Mouse (Mus musculus) kidney, postnatal 0 days (tissue): Measurements from ENCODE around the gene Tex14. TPM values are rescaled to one million over a fixed set of nuclear protein-coding genes. Genes with fewer than 3 reads are reported as not detected.
"Not testable (repeated sequence)": the region's sequence is repeated elsewhere in the genome, so short reads cannot be mapped to it uniquely, and the experiment has no call there.

Experiments used
- ATAC-seq: fragments of 200-750 bp; cut with Nextera tagmentation; replicated peaks from 2 replicates; pipeline ENCODE4 v1.8.0; 2017; ENCODE audit warnings: low read depth, moderate number of reproducible peaks, moderate TSS enrichment, moderate library complexity; ENCODE audit not compliant: low FRiP score
- DNase-seq: peaks from one replicate; pipeline ENCODE4 v3.0.0-alpha.2; 2016; ENCODE audit warnings: low spot score
- H3K27ac ChIP-seq: fragments of 300-500 bp; sonication (generic); 2 replicates; pipeline ENCODE4 v1.5.1; 2014; ENCODE audit warnings: mild to moderate bottlenecking
- H3K27me3 ChIP-seq: fragments of 300-500 bp; sonication (generic); 2 replicates; pipeline ENCODE4 v1.6.1; 2014; ENCODE audit warnings: low read length, mixed read lengths; ENCODE audit not compliant: insufficient read depth
- H3K36me3 ChIP-seq: fragments of 300-500 bp; sonication (generic); 2 replicates; pipeline ENCODE4 v1.6.1; 2014; ENCODE audit warnings: low read length, mixed read lengths; ENCODE audit not compliant: insufficient read depth
- H3K4me1 ChIP-seq: fragments of 300-500 bp; sonication (generic); replicated peaks from 2 replicates; pipeline ENCODE4 v1.6.1; 2014; ENCODE audit warnings: antibody characterized with exemption, low read length, mixed read lengths; ENCODE audit not compliant: insufficient read depth
- H3K4me2 ChIP-seq: fragments of 300-500 bp; sonication (generic); 2 replicates; pipeline ENCODE4 v1.6.1; 2014; ENCODE audit warnings: mild to moderate bottlenecking, low read length, moderate library complexity, mixed read lengths
- H3K4me3 ChIP-seq: fragments of 300-500 bp; sonication (generic); replicated peaks from 2 replicates; pipeline ENCODE4 v1.5.1; 2014; ENCODE audit warnings: low read depth, low read length
- H3K9ac ChIP-seq: fragments of 300-500 bp; sonication (generic); 2 replicates; pipeline ENCODE4 v1.6.1; 2014; ENCODE audit warnings: low read depth, low read length
- H3K9me3 ChIP-seq: fragments of 300-500 bp; sonication (generic); replicated peaks from 2 replicates; pipeline ENCODE4 v1.6.1; 2016; ENCODE audit warnings: low read length, inconsistent platforms, mixed read lengths
- CTCF ChIP-seq: IDR thresholded peaks from 2 replicates; pipeline ENCODE4 v1.5.1; 2016; ENCODE audit warnings: antibody characterized with exemption, low read depth, mild to moderate bottlenecking, moderate library complexity
- WGBS: fragments of 180-500 bp; shearing (Covaris S2); extraction: QIAGEN DNeasy Blood & Tissue Kit; methylation state at CpG from one replicate; pipeline ENCODE4 v1.1.7; 2014; 5-methylcytosine and 5-hydroxymethylcytosine counted together
- polyA plus RNA-seq: library from polyadenylated mRNA; unstranded; fragments of >200 nt; fragmentation: Nextera tagmentation; extraction: Ambion mirVana; gene quantifications from 2 replicates; pipeline ENCODE4 v1.2.1, GENCODE M21; 2015

Tex14 gene
- polyA plus RNA-seq, 1 experiment from 2014 or later: 0.57 TPM

DNA sequence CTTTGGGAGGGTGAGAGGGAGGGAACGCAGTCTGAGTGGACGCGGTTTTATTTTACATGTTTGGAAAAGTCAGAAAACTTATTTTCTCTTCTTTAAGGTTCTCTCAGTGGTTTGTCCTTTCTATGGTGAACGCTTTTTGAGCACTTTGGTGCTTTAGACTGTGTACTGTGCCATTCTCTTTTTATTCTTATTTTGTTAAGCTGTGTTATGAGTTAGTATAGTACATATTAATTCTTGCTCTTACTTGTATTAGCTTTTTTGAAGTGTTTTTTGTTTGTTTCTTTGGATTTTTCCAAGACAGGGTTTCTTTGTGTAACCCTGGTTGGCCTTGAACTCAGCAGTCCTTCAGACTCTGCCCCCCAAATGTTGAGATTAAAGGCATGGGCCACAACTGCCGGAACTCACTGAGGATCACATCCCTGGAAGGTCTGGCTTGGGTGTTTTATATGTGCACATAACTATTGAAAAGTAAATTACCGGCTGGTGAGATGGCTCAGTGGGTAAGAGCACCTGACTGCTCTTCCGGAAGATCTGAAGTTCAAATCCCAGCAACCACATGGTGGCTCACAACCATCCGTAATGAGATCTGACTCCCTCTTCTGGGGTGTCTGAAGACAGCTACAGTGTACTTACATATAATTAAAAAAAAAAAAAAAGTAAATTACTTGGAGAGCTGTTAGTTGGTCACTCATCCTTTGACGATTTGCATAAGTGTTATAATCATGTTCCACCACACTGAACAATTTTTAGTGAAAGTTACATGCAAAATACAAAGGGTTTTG is 57.8 kb downstream of the Tex14 start:
- H3K4me3 ChIP-seq: no peak overlapping the region
- H3K27ac ChIP-seq: peak overlapping the region; percentile 55; the same call in 1 of the 2 replicates
- no peak for TF ChIP-seq CTCF
- H3K36me3 ChIP-seq: no peaks in the 10 kb centered on the region
- H3K27me3 ChIP-seq: no peaks in the 10 kb centered on the region
- H3K4me2 ChIP-seq: no peak overlapping the region
- DNase-seq (peak; percentile 86), ATAC-seq (no peak; the same call in none of the 2 replicates)
- WGBS: 5% methylated on average over 9 of the region's 9 CpGs
- no peak overlapping the region for H3K9ac ChIP-seq
- H3K4me1 ChIP-seq: no peaks in the 10 kb centered on the region
- H3K9me3 ChIP-seq: no peaks in the 10 kb centered on the region

DNA sequence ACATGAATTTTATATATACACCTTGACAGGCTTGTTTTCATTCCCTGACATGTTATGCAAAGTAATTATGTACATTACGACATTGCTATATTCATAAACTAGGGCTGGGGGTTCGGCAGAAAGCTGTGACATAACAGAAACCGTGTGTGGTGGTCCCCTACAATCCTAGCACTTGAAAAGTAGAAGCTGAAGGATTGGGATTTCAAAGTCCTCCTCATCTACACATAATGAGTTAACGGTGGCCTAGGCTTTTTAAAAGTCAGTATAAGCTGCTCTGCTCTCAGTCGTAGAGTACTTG is 58.3 kb downstream of the Tex14 start:
- Histone ChIP-seq H3K27ac (no peak overlapping the region), H3K4me3 (no peak overlapping the region), H3K4me1 (no peaks in the 10 kb centered on the region), H3K4me2 (no peak overlapping the region), H3K9ac (no peak overlapping the region), H3K9me3 (no peaks in the 10 kb centered on the region), H3K27me3 (no peaks in the 10 kb centered on the region), H3K36me3 (no peaks in the 10 kb centered on the region)
- TF ChIP-seq CTCF: no peak
- DNase-seq (no peak), ATAC-seq (no peak)
- 37% methylated on average over 5 of the region's 5 CpGs for WGBS

DNA sequence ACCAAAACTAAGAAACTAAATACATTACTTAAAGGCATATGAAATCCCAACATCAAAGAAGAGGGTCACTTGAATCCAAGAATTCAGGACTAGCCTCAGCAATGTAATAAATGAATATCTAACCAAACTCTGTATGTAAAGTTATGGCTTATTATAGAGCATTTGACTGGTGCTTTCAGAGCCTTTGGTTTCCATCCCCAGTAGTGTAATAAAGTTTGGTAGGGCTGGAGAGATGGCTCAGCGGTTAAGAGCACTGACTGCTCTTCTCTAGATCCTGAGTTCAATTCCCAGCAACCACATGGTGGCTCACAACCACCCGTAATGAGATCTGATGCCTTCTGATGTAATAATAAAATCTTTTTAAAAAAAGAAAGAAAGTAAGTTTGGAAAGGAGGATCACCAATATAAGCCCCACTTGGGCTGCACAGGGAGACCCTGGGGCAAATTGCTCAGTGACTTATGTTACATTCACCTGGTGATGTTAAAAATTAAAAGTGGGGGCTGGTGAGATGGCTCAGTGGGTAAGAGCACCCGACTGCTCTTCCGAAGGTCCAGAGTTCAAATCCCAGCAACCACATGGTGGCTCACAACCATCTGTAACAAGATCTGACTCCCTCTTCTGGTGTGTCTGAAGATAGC is 59.0 kb downstream of the Tex14 start:
- not testable (repeated sequence) for H3K36me3 ChIP-seq, H3K4me3 ChIP-seq, H3K4me2 ChIP-seq, H3K27ac ChIP-seq, H3K27me3 ChIP-seq, H3K4me1 ChIP-seq, H3K9me3 ChIP-seq, ATAC-seq, DNase-seq, H3K9ac ChIP-seq
- 83% methylated on average over 4 of the region's 4 CpGs for WGBS

GRCm38 (mm10) chr11:87465990-87466593 is 61.2 kb downstream of the Tex14 start:
- H3K4me2 ChIP-seq: no peak overlapping the region
- TF ChIP-seq CTCF: no peak
- no peaks in the 10 kb centered on the region for H3K36me3 ChIP-seq
- H3K27ac ChIP-seq: no peak overlapping the region
- no peak overlapping the region for H3K9ac ChIP-seq
- no peaks in the 10 kb centered on the region for H3K9me3 ChIP-seq
- H3K27me3 ChIP-seq: no peaks in the 10 kb centered on the region
- 68% methylated on average over 6 of the region's 6 CpGs for WGBS
- ATAC-seq (no peak), DNase-seq (no peak)
- H3K4me1 ChIP-seq: no peaks in the 10 kb centered on the region
- H3K4me3 ChIP-seq: no peak overlapping the region

- Histone ChIP-seq H3K4me1 (no peaks in the 10 kb centered on the region), H3K36me3 (no peaks in the 10 kb centered on the region), H3K27me3 (no peaks in the 10 kb centered on the region), H3K9ac (no peak overlapping the region), H3K4me2 (peak overlapping the region; percentile 25; the same call in 1 of the 2 replicates), H3K9me3 (no peaks in the 10 kb centered on the region), H3K4me3 (no peak overlapping the region), H3K27ac (no peak overlapping the region)
- DNase-seq: peak; percentile 38
- 22% methylated on average over 19 of the region's 19 CpGs for WGBS
- no peak for ATAC-seq
- TF ChIP-seq CTCF: no peak
Measured at GRCm38 (mm10) chr11:87467491-87468277, 62.8 kb downstream of the Tex14 start.

DNA sequence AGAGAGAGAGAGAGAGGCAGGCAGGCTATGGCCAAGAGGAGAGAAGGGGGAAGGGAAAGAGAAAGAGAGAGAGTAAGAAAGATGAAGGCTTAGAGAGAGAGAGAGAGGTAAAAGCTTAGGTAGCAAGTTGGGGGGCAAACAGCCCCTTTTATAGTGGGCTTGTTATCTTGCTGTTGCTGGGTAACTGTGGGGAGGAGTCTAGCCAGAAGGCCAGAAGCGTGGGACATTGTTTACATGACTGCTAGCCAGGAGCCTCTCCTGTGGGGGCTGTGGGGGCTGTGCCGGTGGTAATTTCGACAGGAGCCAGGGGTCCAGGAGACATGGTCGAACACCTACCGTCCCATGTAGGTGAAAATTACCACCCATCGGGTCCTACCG is 63.4 kb downstream of the Tex14 start:
- peak; percentile 37 for DNase-seq
- Histone ChIP-seq H3K27me3 (no peaks in the 10 kb centered on the region), H3K9me3 (no peaks in the 10 kb centered on the region), H3K9ac (no peak overlapping the region), H3K36me3 (no peaks in the 10 kb centered on the region), H3K4me3 (no peak overlapping the region), H3K4me2 (no peak overlapping the region), H3K4me1 (no peaks in the 10 kb centered on the region), H3K27ac (no peak overlapping the region)
- WGBS: 20% methylated on average over 7 of the region's 7 CpGs
- no peak for ATAC-seq
- TF ChIP-seq CTCF: no peak
